Mouse (Mus musculus): ENCODE measurements around the gene Dapk3.
A peak's percentile ranks its signal among the peaks of the same experiment; 100 is the strongest.
"Not testable (repeated sequence)": the region's sequence is repeated elsewhere in the genome, so short reads cannot be mapped to it uniquely, and the experiment has no call there.

The Dapk3 gene

GRCm38 (mm10) chr10:81179451-81180342 lies 3.1 kb upstream of the Dapk3 start:
- DNase-seq (ENCODE audit: low spot score): no peak

GRCm38 (mm10) chr10:81180946-81181345 lies 1.9 kb upstream of the Dapk3 start:
- no peak for DNase-seq (ENCODE audit: low spot score)

- DNase-seq (ENCODE audit: low spot score): not testable (repeated sequence)
These were observed 945 bp upstream of the Dapk3 start for GRCm38 (mm10) chr10:81181860-81182259.

GRCm38 (mm10) chr10:81183805-81184204 lies 1.0 kb downstream of the Dapk3 start, which contains the start of gene 4930442H23Rik:
Gene 4930442H23Rik, minus strand, starts transcription at chr10:81183849.
- DNase-seq (ENCODE audit: low spot score): no peak

- DNase-seq (ENCODE audit: low spot score): peak; percentile 71
These were observed 2.0 kb downstream of the Dapk3 start for GRCm38 (mm10) chr10:81184765-81185164.

- DNase-seq (ENCODE audit: low spot score): no peak
These were observed 4.4 kb downstream of the Dapk3 start for GRCm38 (mm10) chr10:81187161-81187560.

GRCm38 (mm10) chr10:81189821-81190220 lies 7.0 kb downstream of the Dapk3 start:
- no peak for DNase-seq (ENCODE audit: low spot score)

- peak; percentile 55 for DNase-seq (ENCODE audit: low spot score)
These were observed 7.6 kb downstream of the Dapk3 start for GRCm38 (mm10) chr10:81190236-81190911.

GRCm38 (mm10) chr10:81190912-81191321 lies 8.1 kb downstream of the Dapk3 start:
- DNase-seq (ENCODE audit: low spot score): no peak

- no peak for DNase-seq (ENCODE audit: low spot score)
These were observed 8.7 kb downstream of the Dapk3 start for GRCm38 (mm10) chr10:81191342-81191982.

- peak; percentile 84 for DNase-seq (ENCODE audit: low spot score)
These were observed 9.6 kb downstream of the Dapk3 start for GRCm38 (mm10) chr10:81192270-81192967.

- DNase-seq (ENCODE audit: low spot score): peak; percentile 53
These were observed 10.2 kb downstream of the Dapk3 start for GRCm38 (mm10) chr10:81192968-81193501.

GRCm38 (mm10) chr10:81193991-81194774 lies 11.4 kb downstream of the Dapk3 start:
- no peak for DNase-seq (ENCODE audit: low spot score)

GRCm38 (mm10) chr10:81195300-81195699 lies 12.5 kb downstream of the Dapk3 start:
- no peak for DNase-seq (ENCODE audit: low spot score)

GRCm38 (mm10) chr10:81196470-81197065 lies 13.8 kb downstream of the Dapk3 start:
- no peak for DNase-seq (ENCODE audit: low spot score)

- DNase-seq (ENCODE audit: low spot score): no peak
These were observed 14.5 kb downstream of the Dapk3 start for GRCm38 (mm10) chr10:81197305-81197704.

- peak; percentile 90 for DNase-seq (ENCODE audit: low spot score)
These were observed 15.4 kb downstream of the Dapk3 start for GRCm38 (mm10) chr10:81198230-81198629.

GRCm38 (mm10) chr10:81198990-81199389 lies 16.2 kb downstream of the Dapk3 start:
- no peak for DNase-seq (ENCODE audit: low spot score)

GRCm38 (mm10) chr10:81200141-81200540 lies 17.3 kb downstream of the Dapk3 start:
- no peak for DNase-seq (ENCODE audit: low spot score)

- no peak for DNase-seq (ENCODE audit: low spot score)
These were observed 17.9 kb downstream of the Dapk3 start for GRCm38 (mm10) chr10:81200605-81201287.
